Mouse (Mus musculus) left cerebral cortex, adult 2 months (tissue): ENCODE data around the gene Sh3bp2. TPM values are rescaled to one million over a fixed set of nuclear protein-coding genes. Genes with fewer than 3 reads are reported as not detected.

ENCODE experiments used
- DNase-seq, 2 experiments: peaks; one replicate each; pipeline ENCODE4 v3.0.0; 2021 to 2022; ENCODE audit warnings: low spot score in 2 of 2, mixed read lengths in 1 of 2; ENCODE audit errors: extremely low spot score in 1 of 2
- H3K27ac ChIP-seq: fragments of 200-600 bp; 2 replicates; pipeline ENCODE4 v1.8.1; 2022
- H3K4me3 ChIP-seq: fragments of 200-600 bp; 2 replicates; pipeline ENCODE4 v1.8.1; 2022
- CTCF ChIP-seq: fragments of 200-600 bp; IDR thresholded peaks from 2 replicates; pipeline ENCODE4 v1.8.1; 2022; ENCODE audit warnings: antibody characterized with exemption, mild to moderate bottlenecking, moderate library complexity
- intact Hi-C: fragments of 180-260 bp; cut with DNase I; formaldehyde crosslinking; loops from one replicate; pipeline ENCODE4 v1.15.1; 2025
- microRNA-seq, 2 experiments: library from miRNA; unstranded; fragments of <30 nt; microRNA quantifications; one replicate each; pipeline ENCODE4 v1.2.0; 2021
- total RNA-seq, 2 experiments: library from RNA; stranded (reverse); gene quantifications; 2 replicates each; pipeline ENCODE4 v1.2.3; 2021

Gene Sh3bp2
- total RNA-seq, 2 experiments from 2014 or later: 3.4 to 3.9 TPM

DNA sequence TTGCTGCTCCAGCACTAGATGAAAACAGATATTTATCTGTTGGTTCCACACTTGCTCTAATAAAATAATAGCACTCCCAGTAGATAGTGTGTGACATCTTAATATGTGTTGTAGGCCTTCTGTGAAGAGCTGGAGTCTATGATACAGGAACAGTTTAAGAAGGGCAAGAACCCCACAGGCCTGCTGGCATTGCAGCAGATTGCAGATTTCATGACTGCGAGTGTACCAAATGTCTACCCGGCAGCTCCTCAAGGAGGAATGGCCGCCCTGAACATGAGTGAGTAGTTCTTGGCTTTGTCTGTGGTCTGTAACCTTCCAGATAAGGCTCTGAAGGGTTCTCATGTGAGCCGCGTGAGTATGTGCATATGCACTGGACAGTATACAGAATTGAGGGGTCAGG, 78.9 kb downstream of the Sh3bp2 start:
- intact Hi-C loops: no loop called here
- Histone ChIP-seq H3K27ac (no peak overlapping the region), H3K4me3 (no peak overlapping the region)
- no peak for TF ChIP-seq CTCF
- DNase-seq: no peak

- intact Hi-C loops: no loop called here
- Histone ChIP-seq H3K27ac (no peak overlapping the region), H3K4me3 (no peak overlapping the region)
- no peak for DNase-seq
- TF ChIP-seq CTCF: no peak; the same call in none of the 2 replicates
Measured at GRCm38 (mm10) chr5:34607100-34607880, 81.7 kb downstream of the Sh3bp2 start.

GRCm38 (mm10) chr5:34608226-34608625, 82.6 kb downstream of the Sh3bp2 start:
- DNase-seq: no peak
- Histone ChIP-seq H3K27ac (no peak overlapping the region), H3K4me3 (no peak overlapping the region)
- intact Hi-C loops: no loop called here
- TF ChIP-seq CTCF: no peak

DNA sequence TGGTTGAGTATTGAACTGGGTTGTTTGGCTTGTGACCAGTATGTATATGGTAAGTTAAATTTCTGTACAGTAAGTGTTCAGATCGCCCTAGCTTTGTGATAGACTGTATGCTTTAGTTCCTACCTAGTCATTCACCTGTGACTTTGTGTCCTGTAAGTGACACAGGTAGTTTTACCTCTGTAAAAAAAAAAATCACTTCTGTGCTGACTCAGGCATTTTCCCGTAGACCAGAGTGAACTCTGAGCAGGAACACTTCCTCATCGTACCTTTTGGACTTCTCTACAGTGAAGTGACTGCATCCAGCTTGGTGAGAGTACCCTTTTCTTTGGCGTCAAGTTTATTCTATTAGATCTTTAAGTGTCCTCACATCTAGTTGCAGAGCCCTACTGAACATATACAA, 84.3 kb downstream of the Sh3bp2 start:
- intact Hi-C loops: no loop called here
- no peak for DNase-seq
- TF ChIP-seq CTCF: no peak
- Histone ChIP-seq H3K27ac (no peak overlapping the region), H3K4me3 (no peak overlapping the region)

Small RNAs within 50 kb of the gene (microRNA-seq; reads per million reads assigned to microRNA genes)
- gene Mir7036b: 1.2 to 1.7 reads per million in 2 experiments

Other genes with a start within 250 kb of the Sh3bp2 start
- gene Zfyve28, start 237.4 kb upstream of the Sh3bp2 start, total RNA-seq: 10 to 100 TPM; 50.2 to 54.2 TPM
- gene Cfap99, start 237.2 kb upstream of the Sh3bp2 start, total RNA-seq: 1 to 10 TPM; 1.4 to 1.5 TPM
- 10 to 100 TPM; 87.0 to 90.7 TPM for gene Rnf4, start 189.5 kb upstream of the Sh3bp2 start, total RNA-seq
- 10 to 100 TPM; 39.0 to 43.3 TPM for gene Fam193a, start 155.9 kb upstream of the Sh3bp2 start, total RNA-seq
- gene Tnip2, start 11.8 kb upstream of the Sh3bp2 start, total RNA-seq: 10 to 100 TPM; 20.2 to 21.8 TPM
- gene Add1, start 47.8 kb downstream of the Sh3bp2 start, total RNA-seq: 100 to 1,000 TPM; 409 to 413 TPM
- 10 to 100 TPM; 40.8 to 54.4 TPM for gene Mfsd10, start 111.4 kb downstream of the Sh3bp2 start, total RNA-seq
- gene Nop14, start 134.3 kb downstream of the Sh3bp2 start, total RNA-seq: 10 to 100 TPM; 15.8 to 17.0 TPM
- 1 to 10 TPM; 3.6 to 4.0 TPM for gene Grk4, start 134.5 kb downstream of the Sh3bp2 start, total RNA-seq
- gene Htt, start 235.9 kb downstream of the Sh3bp2 start, total RNA-seq: 10 to 100 TPM; 90.1 to 92.4 TPM